Mouse (Mus musculus) heart, embryonic 16.5 days (tissue): ENCODE data around the gene Gas2l1. TPM values are rescaled to one million over a fixed set of nuclear protein-coding genes. Genes with fewer than 3 reads are reported as not detected.

ENCODE experiments used
- ATAC-seq: fragments of 200-750 bp; cut with Nextera tagmentation; replicated peaks from 2 replicates; pipeline ENCODE4 v1.8.0; 2017; ENCODE audit warnings: moderate number of reproducible peaks; ENCODE audit not compliant: insufficient read depth, low FRiP score; ENCODE audit errors: extremely low read depth
- H3K27ac ChIP-seq: fragments of 300-500 bp; sonication (generic); 2 replicates; pipeline ENCODE4 v1.5.1; 2014; ENCODE audit warnings: mild to moderate bottlenecking, low read length, control low read depth, moderate library complexity
- H3K27me3 ChIP-seq: fragments of 300-500 bp; sonication (generic); 2 replicates; pipeline ENCODE4 v1.6.1; 2014; ENCODE audit warnings: low read length, mixed read lengths; ENCODE audit not compliant: control insufficient read depth, insufficient read depth
- H3K36me3 ChIP-seq: fragments of 300-500 bp; sonication (generic); 2 replicates; pipeline ENCODE4 v1.6.1; 2014; ENCODE audit not compliant: control insufficient read depth, insufficient read depth
- H3K4me1 ChIP-seq: fragments of 300-500 bp; sonication (generic); 2 replicates; pipeline ENCODE4 v1.6.1; 2014; ENCODE audit warnings: low read length, mixed read lengths; ENCODE audit not compliant: control insufficient read depth, insufficient read depth
- H3K4me2 ChIP-seq: fragments of 300-500 bp; sonication (generic); 2 replicates; pipeline ENCODE4 v1.6.1; 2014; ENCODE audit warnings: low read depth, mild to moderate bottlenecking, control low read depth, low read length
- H3K4me3 ChIP-seq: fragments of 300-500 bp; sonication (generic); 2 replicates; pipeline ENCODE4 v1.5.1; 2014; ENCODE audit warnings: mild to moderate bottlenecking, control low read depth, low read length
- H3K9ac ChIP-seq: fragments of 300-500 bp; sonication (generic); 2 replicates; pipeline ENCODE4 v1.6.1; 2014; ENCODE audit warnings: low read length, control low read depth
- H3K9me3 ChIP-seq: fragments of 300-500 bp; sonication (generic); replicated peaks from 2 replicates; pipeline ENCODE4 v1.6.1; 2016; ENCODE audit warnings: low read length; ENCODE audit not compliant: control insufficient read depth
- WGBS: fragments of 180-500 bp; shearing (Covaris S2); extraction: QIAGEN DNeasy Blood & Tissue Kit; methylation state at CpG from one replicate; pipeline ENCODE4 v1.1.7; 2014; 5-methylcytosine and 5-hydroxymethylcytosine counted together
- polyA plus RNA-seq: library from polyadenylated mRNA; unstranded; fragments of >200 nt; fragmentation: Nextera tagmentation; extraction: Ambion mirVana; gene quantifications from 2 replicates; pipeline ENCODE4 v1.2.1, GENCODE M21; 2015

The Gas2l1 gene
- polyA plus RNA-seq, 1 experiment from 2014 or later, result 16.4 TPM

- H3K27me3 ChIP-seq, result peaks cover 37% of the 10 kb centered on the region
- H3K4me3 ChIP-seq, result no peak overlapping the region
- H3K4me2 ChIP-seq, result no peak overlapping the region
- peaks cover 13% of the 10 kb centered on the region for H3K4me1 ChIP-seq
- no peak overlapping the region for H3K27ac ChIP-seq
- no peaks in the 10 kb centered on the region for H3K9me3 ChIP-seq
- H3K36me3 ChIP-seq, result no peaks in the 10 kb centered on the region
- 59% methylated on average over 6 of the region's 6 CpGs for WGBS
- no peak overlapping the region for H3K9ac ChIP-seq
- no peak for ATAC-seq
Measured at GRCm38 (mm10) chr11:5054874-5055273, 10.3 kb downstream of the Gas2l1 start.

DNA sequence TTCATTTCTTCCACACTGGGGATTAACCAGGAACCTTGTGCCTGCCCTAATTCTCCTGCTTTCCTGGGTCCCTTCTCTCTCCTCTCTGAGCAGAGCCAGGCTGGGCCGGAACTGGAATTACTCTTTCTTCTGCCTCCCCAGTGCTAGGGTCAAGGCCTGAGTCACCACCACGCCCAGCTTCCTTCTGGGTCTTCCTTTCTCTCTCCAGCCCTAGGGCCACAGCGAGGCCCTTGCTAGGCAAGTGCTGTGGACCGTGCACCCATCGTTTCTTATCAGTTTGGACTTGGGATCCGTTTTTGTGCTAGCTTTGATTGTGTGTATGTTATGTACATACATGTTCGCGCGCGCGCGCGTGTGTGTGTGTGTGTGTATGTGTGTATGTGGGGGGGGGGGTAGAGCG is 11.0 kb downstream of the Gas2l1 start:
- H3K4me1 ChIP-seq, result peaks cover 7% of the 10 kb centered on the region; the same call in 1 of the 2 replicates

GRCm38 (mm10) chr11:5052200-5052854 is 12.8 kb downstream of the Gas2l1 start:
- H3K9ac ChIP-seq, result no peak overlapping the region
- H3K4me3 ChIP-seq, result no peak overlapping the region
- no peaks in the 10 kb centered on the region for H3K36me3 ChIP-seq
- H3K4me2 ChIP-seq, result no peak overlapping the region
- H3K9me3 ChIP-seq, result no peaks in the 10 kb centered on the region
- 65% methylated on average over 10 of the region's 10 CpGs for WGBS
- peaks cover 18% of the 10 kb centered on the region for H3K27me3 ChIP-seq
- ATAC-seq, result no peak
- no peak overlapping the region for H3K27ac ChIP-seq
- peaks cover 2% of the 10 kb centered on the region; the same call in 1 of the 2 replicates for H3K4me1 ChIP-seq

More for the DNA sequence above, 11.0 kb downstream of the Gas2l1 start:
- Histone ChIP-seq H3K4me3 (no peak overlapping the region), H3K9me3 (no peaks in the 10 kb centered on the region), H3K27me3 (peaks cover 30% of the 10 kb centered on the region), H3K4me2 (no peak overlapping the region), H3K9ac (no peak overlapping the region), H3K27ac (no peak overlapping the region), H3K36me3 (no peaks in the 10 kb centered on the region)
- no peak for ATAC-seq
- WGBS, result 84% methylated on average over 14 of the region's 14 CpGs

- no peak for ATAC-seq
- H3K9ac ChIP-seq, result no peak overlapping the region
- peaks cover 12% of the 10 kb centered on the region for H3K27me3 ChIP-seq
- no peak overlapping the region for H3K4me3 ChIP-seq
- H3K9me3 ChIP-seq, result no peaks in the 10 kb centered on the region
- H3K27ac ChIP-seq, result no peak overlapping the region
- 87% methylated on average over 10 of the region's 10 CpGs for WGBS
- no peak overlapping the region for H3K4me2 ChIP-seq
- H3K36me3 ChIP-seq, result no peaks in the 10 kb centered on the region
- peaks cover 2% of the 10 kb centered on the region; the same call in 1 of the 2 replicates for H3K4me1 ChIP-seq
Measured at GRCm38 (mm10) chr11:5051629-5052028, 13.5 kb downstream of the Gas2l1 start.

DNA sequence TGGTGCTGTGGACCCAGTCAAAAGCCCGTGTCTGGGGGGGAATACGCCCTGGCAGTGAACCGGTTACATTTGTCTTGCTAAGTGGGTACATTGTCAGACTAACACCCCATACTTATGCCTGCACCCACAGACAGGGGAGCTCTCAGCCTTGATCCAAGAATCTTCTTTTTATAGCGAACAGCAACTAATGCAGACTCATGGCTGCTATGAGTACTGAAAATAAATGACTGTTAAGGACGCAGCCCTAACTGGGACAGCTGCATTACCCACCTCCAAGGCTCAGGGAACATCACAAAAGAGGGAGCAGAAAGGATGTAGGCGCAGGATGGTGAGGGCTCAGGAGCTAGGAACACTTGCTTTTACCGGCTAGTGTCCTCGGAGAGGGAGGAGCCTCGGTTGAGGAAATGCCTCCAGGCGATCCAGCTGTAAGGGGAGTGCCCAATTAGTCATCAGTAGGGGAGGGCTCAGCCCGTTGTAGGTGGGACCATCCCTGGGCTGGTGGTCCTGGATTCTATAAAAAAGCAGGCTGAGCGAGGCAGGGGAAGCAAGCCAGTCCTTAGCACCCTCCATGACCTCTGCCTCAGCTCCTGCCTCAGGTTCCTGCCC is 18.7 kb downstream of the Gas2l1 start:
- H3K4me3 ChIP-seq, result no peak overlapping the region
- H3K9me3 ChIP-seq, result no peaks in the 10 kb centered on the region
- no peaks in the 10 kb centered on the region for H3K36me3 ChIP-seq
- no peak for ATAC-seq
- no peak overlapping the region for H3K27ac ChIP-seq
- 0 out of 2 replicates have a peak, but pooled peaks cover 2% of the 10 kb centered on the region for H3K4me1 ChIP-seq
- no peak overlapping the region for H3K9ac ChIP-seq
- no peak overlapping the region for H3K4me2 ChIP-seq
- no peaks in the 10 kb centered on the region for H3K27me3 ChIP-seq
- WGBS, result 45% methylated on average over 12 of the region's 12 CpGs

DNA sequence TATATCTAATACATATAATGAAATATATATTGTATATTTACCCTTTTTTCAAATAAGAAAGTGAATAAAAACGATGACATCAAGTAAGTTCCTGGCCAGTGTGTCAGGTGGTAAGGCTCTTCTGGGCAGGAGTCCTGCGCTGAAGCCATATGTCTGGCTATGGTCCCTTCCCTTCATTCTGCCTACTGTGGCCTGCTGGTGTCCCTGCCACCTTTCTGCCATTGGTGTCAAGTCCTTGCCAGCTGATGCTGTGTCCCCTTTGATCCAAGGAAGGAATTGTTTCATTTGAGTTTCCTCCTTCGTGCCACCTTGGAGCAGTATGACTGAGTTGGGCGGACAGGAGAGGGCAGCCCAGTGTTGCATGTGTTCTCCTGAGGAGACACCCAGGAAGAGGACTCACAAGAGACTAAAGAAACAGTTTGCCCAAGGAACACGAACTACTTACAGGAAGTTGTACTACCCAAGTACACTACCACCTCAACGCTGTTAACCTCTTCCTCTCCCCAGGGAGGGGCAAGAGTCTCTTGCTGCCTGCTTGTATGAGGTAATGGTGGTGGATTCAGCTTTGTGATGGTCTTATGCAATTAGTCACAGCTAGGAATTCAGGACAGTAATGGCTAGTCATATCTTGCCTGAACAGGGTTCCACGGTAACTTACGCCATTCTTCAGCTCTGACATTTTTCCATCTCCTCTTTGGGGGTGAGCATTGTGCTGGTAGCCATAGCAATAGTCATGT is 22.3 kb downstream of the Gas2l1 start:
- Histone ChIP-seq H3K27me3 (no peaks in the 10 kb centered on the region), H3K4me3 (no peak overlapping the region), H3K36me3 (peaks cover 4% of the 10 kb centered on the region; the same call in 1 of the 2 replicates), H3K9me3 (no peaks in the 10 kb centered on the region), H3K4me2 (no peak overlapping the region), H3K4me1 (peaks cover 4% of the 10 kb centered on the region; the same call in 1 of the 2 replicates), H3K27ac (no peak overlapping the region), H3K9ac (no peak overlapping the region)
- 83% methylated on average over 8 of the region's 8 CpGs for WGBS
- ATAC-seq, result no peak

- no peak overlapping the region for H3K27ac ChIP-seq
- peaks cover 4% of the 10 kb centered on the region; the same call in 1 of the 2 replicates for H3K36me3 ChIP-seq
- H3K9me3 ChIP-seq, result no peaks in the 10 kb centered on the region
- no peak; the same call in 1 of the 2 replicates for ATAC-seq
- 48% methylated on average over 18 of the region's 18 CpGs for WGBS
- no peak overlapping the region for H3K4me3 ChIP-seq
- peaks cover 6% of the 10 kb centered on the region; the same call in 1 of the 2 replicates for H3K4me1 ChIP-seq
- no peak overlapping the region for H3K9ac ChIP-seq
- no peaks in the 10 kb centered on the region for H3K27me3 ChIP-seq
- no peak overlapping the region for H3K4me2 ChIP-seq
Measured at GRCm38 (mm10) chr11:5041144-5041780, 23.9 kb downstream of the Gas2l1 start.

- peaks cover 6% of the 10 kb centered on the region for H3K36me3 ChIP-seq
- ATAC-seq, result no peak
Measured at GRCm38 (mm10) chr11:5040585-5040984, 24.5 kb downstream of the Gas2l1 start.

More at GRCm38 (mm10) chr11:5040585-5040984, 24.5 kb downstream of the Gas2l1 start:
- H3K9me3 ChIP-seq, result no peaks in the 10 kb centered on the region
- no peak overlapping the region for H3K4me2 ChIP-seq
- H3K4me3 ChIP-seq, result no peak overlapping the region
- WGBS, result 86% methylated on average over 5 of the region's 5 CpGs
- no peak overlapping the region for H3K9ac ChIP-seq
- H3K27ac ChIP-seq, result no peak overlapping the region
- H3K27me3 ChIP-seq, result no peaks in the 10 kb centered on the region
- H3K4me1 ChIP-seq, result peaks cover 6% of the 10 kb centered on the region; the same call in 1 of the 2 replicates
